Mouse (Mus musculus) bone marrow macrophage, adult 2 months (primary cell): ENCODE measurements around the gene Trim33.

ENCODE experiments used
- CTCF ChIP-seq: IDR thresholded peaks from 2 replicates; pipeline ENCODE4 v1.5.1; 2012; ENCODE audit warnings: low read depth, mild to moderate bottlenecking, low read length, moderate library complexity
- POLR2A ChIP-seq: IDR thresholded peaks from 2 replicates; pipeline ENCODE4 v1.6.1; 2012; ENCODE audit warnings: mild to moderate bottlenecking, low read depth, low read length, borderline replicate concordance

DNA sequence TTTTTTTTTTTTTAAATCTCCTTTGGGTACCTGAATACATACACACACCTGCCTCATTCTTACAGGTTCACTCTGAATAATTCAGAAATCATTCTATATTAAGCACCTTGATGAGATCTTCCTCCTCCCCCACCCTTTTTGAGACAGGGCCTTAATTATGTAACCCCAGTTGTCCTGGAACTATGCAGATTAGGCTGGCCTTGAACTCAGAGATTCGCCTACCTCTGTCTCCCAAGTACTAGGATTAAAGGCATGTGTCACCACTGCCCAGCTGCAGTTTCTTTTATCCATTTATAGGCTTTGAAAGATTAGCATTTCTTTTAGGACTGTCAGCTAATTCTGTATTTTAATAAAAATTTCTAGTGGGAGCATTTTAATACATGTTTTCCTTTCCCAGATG is 30.7 kb downstream of the Trim33 start:
- no peak for TF ChIP-seq POLR2A
- TF ChIP-seq CTCF: no peak
